Mouse (Mus musculus) regulatory T cell (primary cell): Measurements from ENCODE around the gene Cdc27.

Experiments used
- in situ Hi-C: fragments of 300-600 bp; cut with MboI, MseI; formaldehyde crosslinking; loops from one replicate; pipeline ENCODE4 v1.15.1; 2025; ENCODE audit warnings: high pct_unique_total_duplicates

Gene Cdc27

DNA sequence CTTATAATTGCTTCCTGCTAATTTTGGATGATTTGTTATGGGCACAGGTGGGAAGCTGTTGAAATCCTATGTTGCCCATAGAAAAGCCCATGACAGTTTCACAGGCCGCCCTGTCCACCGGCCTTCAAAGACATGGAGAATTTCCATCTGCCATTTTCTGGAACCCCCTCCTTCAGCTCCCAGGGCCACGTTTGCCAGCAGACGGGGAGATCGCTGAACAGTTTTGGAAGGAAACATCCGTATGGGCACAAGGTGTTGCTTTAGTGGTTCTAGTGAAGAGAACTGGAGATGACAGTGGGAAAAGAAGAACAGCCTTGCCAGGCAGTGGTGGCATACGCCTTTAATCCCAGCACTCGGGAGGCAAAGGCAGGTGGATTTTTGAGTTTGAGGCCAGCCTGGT, 68.4 kb downstream of the Cdc27 start:
- in situ Hi-C loops: loop anchor here (10.0 kb wide), 1 partner anchor 1647 kb away; the partner anchor contains the start of gene Higd1b

- in situ Hi-C loops: no loop called here
Observed at GRCm38 (mm10) chr11:104479505-104479904, 70.9 kb downstream of the Cdc27 start.

DNA sequence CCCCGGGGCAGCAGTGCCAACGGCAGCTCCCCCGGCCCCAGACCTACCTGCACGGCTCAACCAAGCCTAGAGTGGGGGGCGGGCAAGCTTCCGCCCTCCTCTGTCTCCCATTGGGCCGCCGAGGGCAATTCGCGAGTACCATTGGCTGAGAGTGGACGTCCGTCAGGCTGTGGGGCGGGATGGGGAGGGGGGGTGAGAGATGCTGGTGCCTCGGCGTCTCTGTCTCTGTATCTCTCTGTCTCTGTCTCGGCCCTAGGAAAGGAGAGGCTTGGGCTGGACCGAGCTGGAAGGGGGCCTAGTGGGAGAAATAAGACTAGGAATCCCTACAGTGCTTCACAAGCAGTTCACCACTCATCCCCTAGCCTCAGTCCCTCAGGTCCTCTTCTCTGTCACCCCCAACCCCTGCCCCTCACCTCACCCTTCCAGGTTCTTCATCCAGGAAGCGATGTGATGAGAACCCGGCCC, 81.0 kb downstream of the Cdc27 start:
- in situ Hi-C loops: loop anchor here (10.0 kb wide), 1 partner anchor 775 kb away; the partner anchor contains the start of gene Gosr2

- in situ Hi-C loops: loop anchor here (10.0 kb wide), 1 partner anchor 774 kb away; the partner anchor contains the start of gene Gosr2
Observed at GRCm38 (mm10) chr11:104468751-104469268, 81.6 kb downstream of the Cdc27 start, which contains the start of gene Kansl1. Kansl1 (minus strand) TSS chr11:104468861.

DNA sequence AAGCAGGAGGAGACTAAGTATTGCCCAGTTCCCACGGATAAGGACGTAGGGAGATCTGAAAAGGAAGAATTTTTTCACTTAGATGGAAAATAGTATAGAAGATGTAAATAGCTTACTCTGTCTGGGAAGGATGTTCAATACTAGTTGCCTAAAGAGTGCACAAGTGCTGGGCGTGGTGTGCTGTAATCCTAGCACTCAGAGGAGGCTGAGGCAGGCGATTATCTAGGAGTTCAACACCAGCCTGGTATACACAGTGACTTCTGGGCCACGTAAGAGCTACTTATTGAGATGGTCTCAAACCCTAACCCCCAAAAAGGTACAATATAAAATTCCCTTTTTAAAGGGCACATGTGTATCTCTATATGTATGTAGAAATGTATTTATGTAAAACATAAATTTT, 82.7 kb downstream of the Cdc27 start:
- in situ Hi-C loops: loop anchor here (10.0 kb wide), 1 partner anchor 773 kb away; the partner anchor contains the start of gene Gosr2

- in situ Hi-C loops: loop anchor here (10.0 kb wide), 1 partner anchor 767 kb away; the partner anchor contains the start of gene Gosr2
Observed at GRCm38 (mm10) chr11:104461551-104461950, 88.9 kb downstream of the Cdc27 start.

- in situ Hi-C loops: loop anchor here (5.0 to 10.0 kb wide), 2 partner anchors 142 to 765 kb away; partner anchors contain the start of gene Gosr2
Observed at GRCm38 (mm10) chr11:104459671-104460070, 90.7 kb downstream of the Cdc27 start.

DNA sequence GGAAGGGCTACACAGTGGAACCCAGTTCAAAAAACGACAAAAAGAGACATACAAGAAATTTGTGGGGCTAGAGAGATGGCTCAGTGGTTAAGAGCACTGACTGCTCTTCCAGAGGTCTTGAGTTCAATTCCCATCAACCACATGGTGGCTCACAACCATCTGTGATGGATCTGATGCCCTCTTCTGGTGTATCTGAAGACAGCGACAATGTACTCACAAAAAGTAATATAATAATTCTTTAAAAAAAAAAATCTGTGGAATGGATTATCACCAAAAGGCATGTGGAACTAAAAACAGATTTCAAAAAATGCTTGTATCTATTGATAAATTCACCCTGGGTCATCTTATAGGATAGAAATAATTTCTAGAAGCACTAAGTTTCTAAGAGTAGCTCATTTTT, 91.9 kb downstream of the Cdc27 start:
- in situ Hi-C loops: loop anchor here (5.0 kb wide), 1 partner anchor 141 kb away; no protein-coding TSS in a partner anchor
